Mouse (Mus musculus) ES-E14 (cell line): ENCODE results near the gene Acat2. TPM values are rescaled to one million over a fixed set of nuclear protein-coding genes. Genes with fewer than 3 reads are reported as not detected.
"Not testable (repeated sequence)": the region's sequence is repeated elsewhere in the genome, so short reads cannot be mapped to it uniquely, and the experiment has no call there.

ENCODE experiments used
- DNase-seq: peaks from one replicate; pipeline ENCODE4 v3.0.0-alpha.2; 2013; ENCODE audit warnings: low read depth, low spot score
- H3K27ac ChIP-seq: 2 replicates; pipeline ENCODE4 v1.5.1; 2012; ENCODE audit warnings: low read depth, mild to moderate bottlenecking, low read length, moderate library complexity, mixed read lengths; ENCODE audit not compliant: poor library complexity, insufficient read depth, severe bottlenecking
- H3K36me3 ChIP-seq: 2 replicates; pipeline ENCODE4 v1.6.1; 2012; ENCODE audit warnings: mild to moderate bottlenecking, low read length, moderate library complexity, mixed read lengths; ENCODE audit not compliant: control insufficient read depth, poor library complexity, insufficient read depth, severe bottlenecking
- H3K4me1 ChIP-seq, 2 experiments: fragments of 150-350 bp in 1 of 2; sonication (generic) in 1 of 2; 2 replicates each; pipeline ENCODE4 v1.6.1; 2012; ENCODE audit warnings: low read length in 2 of 2, mild to moderate bottlenecking in 1 of 2, mixed read lengths in 1 of 2; ENCODE audit not compliant: control insufficient read depth in 2 of 2, insufficient read depth in 2 of 2, poor library complexity in 1 of 2
- H3K4me3 ChIP-seq, 2 experiments: fragments of 150-350 bp in 1 of 2; sonication (generic) in 1 of 2; 2 replicates each; pipeline ENCODE4 v1.5.1; 2012; ENCODE audit warnings: low read length in 2 of 2, low read depth in 1 of 2, mild to moderate bottlenecking in 1 of 2, mixed read lengths in 1 of 2; ENCODE audit not compliant: insufficient read depth in 1 of 2, poor library complexity in 1 of 2, severe bottlenecking in 1 of 2
- H3K9ac ChIP-seq: 2 replicates; pipeline ENCODE4 v1.6.1; 2012; ENCODE audit warnings: low read depth, mild to moderate bottlenecking, low read length, mixed read lengths; ENCODE audit not compliant: poor library complexity, insufficient read depth, severe bottlenecking
- H3K9me3 ChIP-seq: fragments of 150-350 bp; sonication (generic); 2 replicates; pipeline ENCODE4 v1.6.1; 2012; ENCODE audit warnings: low read depth, mild to moderate bottlenecking, low read length; ENCODE audit not compliant: control insufficient read depth, insufficient read depth
- CHD2 ChIP-seq: IDR thresholded peaks from 2 replicates; pipeline ENCODE4 v1.6.1; 2014; ENCODE audit warnings: mild to moderate bottlenecking, low read depth, low read length, inconsistent platforms
- HCFC1 ChIP-seq: IDR thresholded peaks from 2 replicates; pipeline ENCODE4 v1.6.1; 2012; ENCODE audit warnings: low read length, inconsistent platforms, borderline replicate concordance; ENCODE audit not compliant: insufficient read depth
- MAFK ChIP-seq: IDR thresholded peaks from 2 replicates; pipeline ENCODE4 v1.6.1; 2014; ENCODE audit warnings: mild to moderate bottlenecking, low read depth, low read length, inconsistent platforms; ENCODE audit not compliant: insufficient read depth
- ZC3H11A ChIP-seq: IDR thresholded peaks from 2 replicates; pipeline ENCODE4 v1.6.1; 2012; ENCODE audit warnings: low read depth, mild to moderate bottlenecking, inconsistent platforms, low read length, borderline replicate concordance
- ZNF384 ChIP-seq: IDR thresholded peaks from 2 replicates; pipeline ENCODE4 v1.6.1; 2012; ENCODE audit warnings: low read depth, low read length, inconsistent platforms
- in situ Hi-C, 2 experiments: fragments of 600-800 bp; cut with MboI; formaldehyde crosslinking; loops; one replicate each; pipeline ENCODE4 v1.15.1; 2025; ENCODE audit warnings: low sequenced_read_pairs in 2 of 2, inconsistent platforms in 1 of 2; ENCODE audit not compliant: unreplicated experiment in 2 of 2
- total RNA-seq: library from RNA; depleted of rRNA; stranded (reverse); fragments of 300-350 nt; gene quantifications from 2 replicates; pipeline ENCODE4 v1.2.3, GENCODE M21; 2012

The Acat2 gene
- total RNA-seq, 1 experiment = 57.3 TPM

GRCm38 (mm10) chr17:12905810-12906209, 54.7 kb downstream of the Acat2 start:
- Histone ChIP-seq H3K4me1 (0 out of 4 replicates have a peak, but pooled peaks cover 0 to 2% of the 10 kb centered on the region in 2 experiments), H3K36me3 (peaks cover 36% of the 10 kb centered on the region)
- in situ Hi-C loops = no loop called here

GRCm38 (mm10) chr17:12904349-12904748, 56.2 kb downstream of the Acat2 start:
- in situ Hi-C loops = no loop called here
- Histone ChIP-seq H3K4me1 (0 out of 4 replicates have a peak, but pooled peaks cover 0 to 2% of the 10 kb centered on the region in 2 experiments), H3K4me3 (no peak overlapping the region), H3K36me3 (peaks cover 42% of the 10 kb centered on the region), H3K9ac (no peak overlapping the region), H3K27ac (no peak overlapping the region), H3K9me3 (no peaks in the 10 kb centered on the region)
- DNase-seq = no peak
- TF ChIP-seq CHD2 = no peak
- no peak for TF ChIP-seq ZNF384
- no peak for TF ChIP-seq ZC3H11A
- no peak for TF ChIP-seq MAFK
- TF ChIP-seq HCFC1 = no peak

More at GRCm38 (mm10) chr17:12905810-12906209, 54.7 kb downstream of the Acat2 start:
- Histone ChIP-seq H3K9ac (no peak overlapping the region), H3K9me3 (no peaks in the 10 kb centered on the region), H3K27ac (no peak overlapping the region), H3K4me3 (no peak overlapping the region)
- no peak for DNase-seq
- TF ChIP-seq ZNF384 (no peak), HCFC1 (no peak), ZC3H11A (no peak), CHD2 (no peak), MAFK (no peak)

- 0 out of 4 replicates have a peak, but pooled peaks cover 0 to 2% of the 10 kb centered on the region in 2 experiments for H3K4me1 ChIP-seq
- H3K27ac ChIP-seq = no peak overlapping the region
- in situ Hi-C loops = no loop called here
- TF ChIP-seq CHD2 (no peak), MAFK (no peak), HCFC1 (no peak), ZNF384 (no peak), ZC3H11A (no peak)
- DNase-seq = no peak
- no peak overlapping the region for H3K4me3 ChIP-seq
- H3K9me3 ChIP-seq = no peaks in the 10 kb centered on the region
- no peak overlapping the region for H3K9ac ChIP-seq
- H3K36me3 ChIP-seq = peaks cover 44% of the 10 kb centered on the region
These were observed 56.9 kb downstream of the Acat2 start for GRCm38 (mm10) chr17:12903372-12904333.

GRCm38 (mm10) chr17:12902291-12902690, 58.3 kb downstream of the Acat2 start:
- Histone ChIP-seq H3K27ac (no peak overlapping the region), H3K4me3 (no peak overlapping the region), H3K9ac (no peak overlapping the region), H3K4me1 (0 out of 4 replicates have a peak, but pooled peaks cover 0 to 2% of the 10 kb centered on the region in 2 experiments), H3K9me3 (no peaks in the 10 kb centered on the region), H3K36me3 (peaks cover 44% of the 10 kb centered on the region)
- DNase-seq = no peak
- TF ChIP-seq CHD2 = no peak
- TF ChIP-seq HCFC1 = no peak
- no peak for TF ChIP-seq ZNF384
- TF ChIP-seq ZC3H11A = no peak
- no peak for TF ChIP-seq MAFK
- in situ Hi-C loops = no loop called here

GRCm38 (mm10) chr17:12898607-12899006, 61.9 kb downstream of the Acat2 start:
- H3K4me1 ChIP-seq, in situ Hi-C loops, DNase-seq, H3K9me3 ChIP-seq, H3K4me3 ChIP-seq, H3K9ac ChIP-seq, H3K27ac ChIP-seq: not testable (repeated sequence)
- H3K36me3 ChIP-seq = peaks cover 39% of the 10 kb centered on the region
